Mouse (Mus musculus) MEL (cell line): ENCODE measurements around the gene Thrsp.

Experiments
- NRF1 ChIP-seq: IDR thresholded peaks from 2 replicates; pipeline ENCODE4 v1.6.1; 2014; ENCODE audit warnings: low read depth, mild to moderate bottlenecking, inconsistent platforms, low read length, improper control_type of control experiment, moderate library complexity; ENCODE audit not compliant: poor library complexity, insufficient read depth, severe bottlenecking
- UBTF ChIP-seq: IDR thresholded peaks from 2 replicates; pipeline ENCODE4 v1.6.1; 2012; ENCODE audit warnings: low read depth, mild to moderate bottlenecking, inconsistent platforms, low read length, improper control_type of control experiment, moderate library complexity, borderline replicate concordance; ENCODE audit not compliant: insufficient read depth
- USF1 ChIP-seq: IDR thresholded peaks from 2 replicates; pipeline ENCODE4 v1.6.1; 2014; ENCODE audit warnings: low read depth, mild to moderate bottlenecking, inconsistent platforms, low read length, improper control_type of control experiment, moderate library complexity

GRCm38 (mm10) chr7:97420958-97421651, 3.6 kb upstream of the Thrsp start:
- TF ChIP-seq NRF1: no peak
- TF ChIP-seq USF1: no peak
- TF ChIP-seq UBTF: no peak
